Mouse (Mus musculus): ENCODE results near the gene Reep6. TPM values are rescaled to one million over a fixed set of nuclear protein-coding genes. Genes with fewer than 3 reads are reported as not detected.

The Reep6 gene
- total RNA-seq, 2 experiments from 2014 or later, result 10.3 to 11.6 TPM

DNA sequence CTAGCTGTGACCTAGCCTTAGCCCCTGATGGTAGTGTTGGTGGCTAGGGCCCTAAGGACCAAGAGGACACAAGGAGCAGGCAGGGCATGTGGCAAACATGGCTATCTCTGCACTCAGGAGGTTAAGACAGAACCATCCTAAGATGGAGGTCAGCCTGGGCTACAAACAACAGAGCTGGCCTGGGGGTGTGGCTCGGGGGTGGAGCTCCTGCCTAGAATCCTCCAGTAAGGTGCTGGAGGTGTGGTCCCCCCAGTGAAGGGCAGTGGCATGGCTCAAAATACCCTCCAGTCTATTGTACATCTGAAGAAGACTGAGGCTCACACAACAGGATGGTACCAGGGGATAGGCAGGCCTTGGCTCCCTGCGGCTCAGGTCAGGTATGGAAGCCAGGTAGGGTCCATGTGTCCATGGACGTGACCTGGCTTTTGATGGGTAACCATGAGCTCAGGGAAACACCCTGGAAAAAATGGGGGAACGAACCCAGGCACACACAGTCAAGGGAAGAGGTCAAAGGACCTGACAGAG lies 54.4 kb downstream of the Reep6 start:
- no peak for DNase-seq (ENCODE audit: low spot score in 2 of 2)

DNA sequence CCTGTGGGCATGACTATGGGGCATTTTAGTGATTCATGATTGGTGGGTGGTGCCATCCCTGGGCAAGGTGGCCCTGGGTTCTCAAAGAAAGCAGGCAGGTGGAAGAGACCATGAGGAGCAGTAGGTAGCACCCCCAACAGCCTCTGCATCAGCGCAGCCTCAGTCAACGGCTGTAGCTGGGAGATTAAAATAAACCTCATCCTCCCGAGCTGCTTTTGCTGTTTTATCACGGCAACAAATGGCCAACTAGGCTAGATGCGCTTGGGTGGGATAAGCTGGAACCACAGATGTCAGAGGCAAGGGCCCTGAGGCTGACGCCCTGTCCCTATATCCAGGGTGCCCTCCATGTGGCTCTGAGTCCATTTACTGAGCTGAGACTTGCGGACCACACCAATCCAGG lies 55.0 kb downstream of the Reep6 start:
- no peak for DNase-seq (ENCODE audit: low spot score in 2 of 2)

DNA sequence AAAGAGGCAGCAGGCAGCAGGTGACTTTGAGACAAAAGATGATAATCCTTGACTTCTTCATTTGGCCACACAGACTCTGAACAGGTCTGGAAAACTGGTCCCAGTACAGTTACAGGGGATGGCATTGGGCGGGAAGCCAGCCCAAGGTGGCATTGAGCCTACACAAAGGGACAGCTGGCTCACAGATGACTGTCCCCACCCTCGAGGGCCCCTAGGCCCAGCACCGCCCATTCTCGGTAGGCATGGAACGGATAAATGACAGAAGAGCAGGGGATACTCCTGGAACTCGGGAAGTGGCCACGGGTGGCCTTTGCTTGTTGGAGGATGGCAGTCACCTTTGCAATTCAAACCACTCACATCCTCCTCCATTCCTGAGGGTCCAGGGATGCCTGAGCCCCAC lies 55.6 kb downstream of the Reep6 start:
- peak in 1 of 2 experiments; percentile 43 for DNase-seq (ENCODE audit: low spot score in 2 of 2)

Small RNA genes within 50 kb of the gene (microRNA-seq; reads per million reads assigned to microRNA genes)
- gene Gm22721, result 0 reads per million in 2 experiments

Other genes with a start within 250 kb of the Reep6 start
- gene Sbno2, start 224.4 kb upstream of the Reep6 start, total RNA-seq (2021), result 10 to 100 TPM; 19.7 to 23.9 TPM
- 10 to 100 TPM; 77.1 to 88.3 TPM for gene Stk11, start 214.2 kb upstream of the Reep6 start, total RNA-seq (2021)
- 100 to 1,000 TPM; 385 to 392 TPM for gene Atp5d, start 191.3 kb upstream of the Reep6 start, total RNA-seq (2021)
- 100 to 1,000 TPM; 360 to 374 TPM for gene Cbarp, start 189.1 kb upstream of the Reep6 start, total RNA-seq (2021)
- gene Midn, start 181.7 kb upstream of the Reep6 start, total RNA-seq (2021), result 100 to 1,000 TPM; 112 to 128 TPM
- gene Cirbp, start 164.0 kb upstream of the Reep6 start, total RNA-seq (2021), result 100 to 1,000 TPM; 154 to 175 TPM
- gene 1600002K03Rik, start 157.0 kb upstream of the Reep6 start, total RNA-seq (2021), result 1 to 10 TPM; 4.3 to 6.7 TPM
- gene Efna2, start 150.5 kb upstream of the Reep6 start, total RNA-seq (2021), result 10 to 100 TPM; 16.8 to 19.8 TPM
- gene Mum1, start 103.5 kb upstream of the Reep6 start, total RNA-seq (2021), result 10 to 100 TPM; 40.3 to 46.6 TPM
- 100 to 1,000 TPM; 143 to 152 TPM for gene Ndufs7, start 80.8 kb upstream of the Reep6 start, total RNA-seq (2021)
- gene Gamt, start 68.9 kb upstream of the Reep6 start, total RNA-seq (2021), result 10 to 100 TPM; 27.8 to 31.5 TPM
- gene Dazap1, start 68.5 kb upstream of the Reep6 start, total RNA-seq (2021), result 10 to 100 TPM; 94.6 to 96.3 TPM
- 100 to 1,000 TPM; 733 to 857 TPM for gene Rps15, start 37.5 kb upstream of the Reep6 start, total RNA-seq (2021)
- 100 to 1,000 TPM; 179 to 181 TPM for gene Apc2, start 34.0 kb upstream of the Reep6 start, total RNA-seq (2021)
- 10 to 100 TPM; 19.7 to 22.2 TPM for gene 2310011J03Rik, start 9.4 kb upstream of the Reep6 start, total RNA-seq (2021)
- gene Pcsk4, start 455 bp upstream of the Reep6 start, total RNA-seq (2021), result 1 to 10 TPM; 7.1 to 8.0 TPM
- gene Adamtsl5, start 18.5 kb downstream of the Reep6 start, total RNA-seq (2021), result 1 to 10 TPM in 1 of 2 experiments, under 1 TPM in 1; 0.75 to 1.2 TPM
- 1 to 10 TPM; 1.7 to 3.8 TPM for gene Plk5, start 26.5 kb downstream of the Reep6 start, total RNA-seq (2021)
- 10 to 100 TPM; 33.6 to 36.6 TPM for gene Mex3d, start 57.7 kb downstream of the Reep6 start, total RNA-seq (2021)
- gene Mbd3, start 69.6 kb downstream of the Reep6 start, total RNA-seq (2021), result 100 to 1,000 TPM; 119 to 129 TPM
- gene Uqcr11, start 76.9 kb downstream of the Reep6 start, total RNA-seq (2021), result 100 to 1,000 TPM; 503 to 527 TPM
- 10 to 100 TPM; 36.1 to 42.9 TPM for gene Tcf3, start 103.7 kb downstream of the Reep6 start, total RNA-seq (2021)
- gene Onecut3, start 164.9 kb downstream of the Reep6 start, total RNA-seq (2021), result under 1 TPM; 0.07 TPM
- gene Atp8b3, start 209.2 kb downstream of the Reep6 start, total RNA-seq (2021), result under 1 TPM; 0.21 to 0.38 TPM
- gene Rexo1, start 231.6 kb downstream of the Reep6 start, total RNA-seq (2021), result 10 to 100 TPM; 49.5 to 53.9 TPM
- 10 to 100 TPM; 41.8 to 43.6 TPM for gene Klf16, start 247.4 kb downstream of the Reep6 start, total RNA-seq (2021)

Data from layer of hippocampus, postnatal 10 days (tissue).